Mouse (Mus musculus): ENCODE measurements at regions not wholly inside any gene's neighbourhood (a gene's known extent, or its start where the extent isn't known, plus 50 kb on each side); places are given as distances from the start of the nearest gene placed in this dataset.

DNA sequence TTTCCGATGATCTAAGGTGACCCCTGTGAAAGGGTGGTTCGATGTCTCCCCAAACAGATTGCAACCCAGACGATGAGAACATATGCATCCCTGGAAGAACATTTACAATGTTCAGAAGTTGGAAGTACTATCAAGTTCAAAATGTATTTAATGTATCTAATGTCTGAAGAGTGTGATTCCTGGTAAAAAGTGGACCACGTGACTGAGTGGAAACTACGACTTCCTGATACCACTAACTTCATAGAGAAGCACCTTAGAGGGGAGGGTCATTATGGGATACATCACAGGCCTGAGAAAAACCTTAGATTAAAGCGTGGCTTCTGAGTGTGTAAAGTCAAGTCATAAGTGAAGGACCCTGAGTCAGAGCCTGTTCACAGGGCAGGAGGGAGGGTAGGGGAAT is 82.1 kb downstream of the Qrsl1 start:
- no peak for TF ChIP-seq NANOG (IDR thresholded peaks at IDR 0.05; ENCODE audit: borderline replicate concordance, low read length)
- TF ChIP-seq CTCF (conservative IDR thresholded peaks at IDR 0.05; ENCODE audit: low read length), result no peak
- TF ChIP-seq POU5F1 (IDR thresholded peaks at IDR 0.05; ENCODE audit: borderline replicate concordance, low read length), result no peak
- no peaks in the 10 kb centered on the region for H3K9me3 ChIP-seq (ENCODE audit: low read length)

DNA sequence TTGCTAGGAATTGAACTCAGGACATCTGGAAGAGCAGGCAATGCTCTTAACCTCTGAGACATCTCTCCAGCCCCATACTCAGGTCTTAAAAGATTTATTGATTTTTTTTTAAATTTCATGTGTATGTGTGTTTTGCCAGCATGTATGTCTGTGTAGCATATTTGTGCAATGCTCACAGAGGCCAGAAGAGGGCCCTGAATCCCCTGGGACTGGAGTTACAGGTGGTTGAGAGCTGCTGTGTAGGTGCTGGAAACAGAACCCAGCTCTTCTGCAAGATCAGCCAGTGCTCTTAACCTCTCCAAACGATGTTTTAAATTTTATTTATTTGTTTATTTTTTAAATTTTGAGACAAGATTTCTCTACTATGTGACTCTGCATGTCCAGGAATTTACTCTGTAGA is 78.9 kb downstream of the Qrsl1 start:
- no peak overlapping the region for H3K4me3 ChIP-seq (replicated peaks; ENCODE audit: low read length)
- TF ChIP-seq NANOG (IDR thresholded peaks at IDR 0.05; ENCODE audit: borderline replicate concordance, low read length), result no peak
- 0 out of 2 replicates have a peak, but pooled peaks have one; percentile 7 for TF ChIP-seq CTCF (conservative IDR thresholded peaks at IDR 0.05; ENCODE audit: low read length)
- H3K36me3 ChIP-seq (ENCODE audit: insufficient read depth, low read length), result no peaks in the 10 kb centered on the region
- H3K9me3 ChIP-seq (ENCODE audit: low read length), result peaks cover 15% of the 10 kb centered on the region; the same call in 1 of the 2 replicates
- H3K4me1 ChIP-seq (replicated peaks; ENCODE audit: low read depth, low read length), result no peaks in the 10 kb centered on the region
- H3K27me3 ChIP-seq (ENCODE audit: insufficient read depth, low read length), result no peaks in the 10 kb centered on the region

More for the DNA sequence above, 82.1 kb downstream of the Qrsl1 start:
- Histone ChIP-seq H3K27me3 (ENCODE audit: insufficient read depth, low read length) (no peaks in the 10 kb centered on the region), H3K4me3 (replicated peaks; ENCODE audit: low read length) (no peak overlapping the region), H3K4me1 (replicated peaks; ENCODE audit: low read depth, low read length) (no peaks in the 10 kb centered on the region), H3K36me3 (ENCODE audit: insufficient read depth, low read length) (no peaks in the 10 kb centered on the region)

DNA sequence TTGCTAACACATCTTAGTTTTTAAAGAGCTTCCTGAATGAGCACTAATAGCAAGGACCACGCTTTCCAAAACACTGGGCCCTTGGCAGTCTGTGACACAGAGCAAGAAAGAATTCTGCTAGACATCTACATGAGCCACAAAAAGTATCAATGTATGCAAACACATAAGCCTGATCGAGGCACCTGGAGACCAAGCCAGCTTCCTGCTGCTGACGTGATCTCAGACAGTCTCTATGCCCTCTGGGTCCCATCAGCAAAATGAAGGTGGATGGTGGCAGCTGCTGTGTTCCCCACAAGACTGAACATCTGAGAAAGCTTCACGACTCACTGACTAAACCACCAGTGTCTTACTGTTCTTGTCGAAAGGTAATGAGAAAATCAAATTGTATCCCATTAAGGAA is 77.5 kb downstream of the Qrsl1 start:
- peaks cover 18% of the 10 kb centered on the region; the same call in 1 of the 2 replicates for H3K9me3 ChIP-seq (ENCODE audit: low read length)
- no peaks in the 10 kb centered on the region for H3K27me3 ChIP-seq (ENCODE audit: insufficient read depth, low read length)
- H3K4me3 ChIP-seq (replicated peaks; ENCODE audit: low read length), result no peak overlapping the region
- no peaks in the 10 kb centered on the region for H3K4me1 ChIP-seq (replicated peaks; ENCODE audit: low read depth, low read length)
- H3K36me3 ChIP-seq (ENCODE audit: insufficient read depth, low read length), result no peaks in the 10 kb centered on the region
- no peak for TF ChIP-seq NANOG (IDR thresholded peaks at IDR 0.05; ENCODE audit: borderline replicate concordance, low read length)
- no peak for TF ChIP-seq POU5F1 (IDR thresholded peaks at IDR 0.05; ENCODE audit: borderline replicate concordance, low read length)
- TF ChIP-seq CTCF (conservative IDR thresholded peaks at IDR 0.05; ENCODE audit: low read length), result no peak

Measured in E14TG2a.4 (cell line).